Mouse (Mus musculus) CH12.LX (cell line): ENCODE measurements around the gene Eif2ak3.
A peak's percentile ranks its signal among the peaks of the same experiment; 100 is the strongest.

Experiments
- CTCF ChIP-seq, 2 experiments: IDR thresholded peaks in 1 of 2; conservative IDR thresholded peaks in 1 of 2; 2 replicates each; pipeline ENCODE4 v1.5.1; 2011 to 2012; ENCODE audit warnings: low read depth in 2 of 2, low read length in 2 of 2, improper control_type of control experiment in 1 of 2, inconsistent platforms in 1 of 2, mild to moderate bottlenecking in 1 of 2, moderate library complexity in 1 of 2
- EP300 ChIP-seq: IDR thresholded peaks from 2 replicates; pipeline ENCODE4 v1.6.1; 2011; ENCODE audit warnings: low read length, improper control_type of control experiment
- NELFE ChIP-seq: IDR thresholded peaks from 2 replicates; pipeline ENCODE4 v1.6.1; 2011; ENCODE audit warnings: low read depth, low read length, improper control_type of control experiment
- RCOR1 ChIP-seq: conservative IDR thresholded peaks from 2 replicates; pipeline ENCODE4 v1.6.1; 2012; ENCODE audit warnings: low read depth, mild to moderate bottlenecking, inconsistent platforms, low read length, improper control_type of control experiment
- SMC3 ChIP-seq: IDR thresholded peaks from 2 replicates; pipeline ENCODE4 v1.6.1; 2011; ENCODE audit warnings: low read depth, low read length, improper control_type of control experiment
- TBP ChIP-seq: conservative IDR thresholded peaks from 2 replicates; pipeline ENCODE4 v1.6.1; 2011; ENCODE audit warnings: low read depth, low read length, improper control_type of control experiment
- USF1 ChIP-seq: IDR thresholded peaks from 2 replicates; pipeline ENCODE4 v1.6.1; 2014; ENCODE audit warnings: low read depth, mild to moderate bottlenecking, inconsistent platforms, low read length, improper control_type of control experiment
- USF2 ChIP-seq: conservative IDR thresholded peaks from 2 replicates; pipeline ENCODE4 v1.6.1; 2011; ENCODE audit warnings: low read depth, low read length, improper control_type of control experiment

- TF ChIP-seq CTCF (conservative IDR thresholded peaks at IDR 0.05 in 1 of 2, IDR thresholded peaks at IDR 0.05 in 1 of 2; ENCODE audit: low read depth in 2 of 2, low read length in 2 of 2), result peak; percentile 84 to 91
- no peak for TF ChIP-seq USF1
- no peak for TF ChIP-seq USF2
- no peak for TF ChIP-seq TBP
- TF ChIP-seq EP300, result no peak
- peak; percentile 60 for TF ChIP-seq SMC3
- TF ChIP-seq RCOR1, result no peak
- no peak for TF ChIP-seq NELFE
Measured at GRCm38 (mm10) chr6:70797581-70798251, 46.6 kb upstream of the Eif2ak3 start.
